Mouse (Mus musculus): ENCODE measurements at regions not wholly inside any gene's neighbourhood (a gene's known extent, or its start where the extent isn't known, plus 50 kb on each side); places are given as distances from the start of the nearest gene placed in this dataset.
A peak's percentile ranks its signal among the peaks of the same experiment; 100 is the strongest.

GRCm38 (mm10) chr4:53218291-53218640 lies 58.6 kb upstream of the Abca1 start:
- Histone ChIP-seq H3K36me3 (no peaks in the 10 kb centered on the region), H3K4me2 (peak overlapping the region; percentile 78), H3K4me1 (replicated peaks) (peaks cover 35% of the 10 kb centered on the region), H3K27me3 (no peaks in the 10 kb centered on the region), H3K9me3 (no peaks in the 10 kb centered on the region), H3K9ac (replicated peaks) (0 out of 2 replicates have a peak overlapping the region, but pooled peaks have one; percentile 64), H3K4me3 (replicated peaks) (peak overlapping the region; percentile 54), H3K27ac (peak overlapping the region; percentile 91)
- peak; percentile 3; the same call in 1 of the 2 replicates for ATAC-seq (ENCODE audit: insufficient number of reproducible peaks, insufficient read depth, low FRiP score, low TSS enrichment, low read depth)
- WGBS: 38% methylated on average over 5 of the region's 5 CpGs

GRCm38 (mm10) chr4:53217608-53218290 lies 58.1 kb upstream of the Abca1 start:
- Histone ChIP-seq H3K9ac (replicated peaks) (peak overlapping the region; percentile 64), H3K4me2 (peak overlapping the region; percentile 78), H3K4me1 (replicated peaks) (peaks cover 35% of the 10 kb centered on the region), H3K4me3 (replicated peaks) (peak overlapping the region; percentile 54), H3K36me3 (no peaks in the 10 kb centered on the region), H3K27me3 (no peaks in the 10 kb centered on the region), H3K27ac (peak overlapping the region; percentile 91), H3K9me3 (no peaks in the 10 kb centered on the region)
- WGBS: under 1% methylated on average over 38 of the region's 38 CpGs
- peak; percentile 90 for ATAC-seq (ENCODE audit: insufficient number of reproducible peaks, insufficient read depth, low FRiP score, low TSS enrichment, low read depth)

DNA sequence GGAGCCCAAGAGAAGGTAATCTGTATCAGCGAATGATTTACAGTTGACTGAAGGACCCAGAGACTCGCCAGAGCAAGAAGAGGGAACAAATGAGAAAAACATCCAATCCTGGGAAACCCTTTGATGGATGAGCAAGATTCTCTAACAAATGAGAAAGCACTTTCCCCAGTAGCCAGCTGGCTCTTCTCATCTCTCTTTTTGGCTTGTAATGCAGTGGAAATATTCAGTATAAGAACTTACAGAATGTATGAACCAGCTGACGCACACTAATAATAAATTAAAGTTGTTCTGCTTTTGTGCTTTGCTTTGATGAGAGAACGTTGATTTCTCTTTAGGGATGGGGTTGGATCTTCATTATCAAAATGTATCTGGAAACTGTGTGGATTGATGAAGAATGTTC lies 52.8 kb upstream of the Abca1 start:
- no peaks in the 10 kb centered on the region for H3K9me3 ChIP-seq
- WGBS: 67% methylated on average over 4 of the region's 4 CpGs

GRCm38 (mm10) chr4:53210685-53211084 lies 51.0 kb upstream of the Abca1 start:
- Histone ChIP-seq H3K27ac (no peak overlapping the region), H3K27me3 (no peaks in the 10 kb centered on the region), H3K9ac (replicated peaks) (no peak overlapping the region), H3K36me3 (no peaks in the 10 kb centered on the region), H3K9me3 (no peaks in the 10 kb centered on the region), H3K4me2 (no peak overlapping the region), H3K4me1 (replicated peaks) (no peaks in the 10 kb centered on the region), H3K4me3 (replicated peaks) (no peak overlapping the region)
- WGBS: 85% methylated on average over 3 of the region's 3 CpGs
- ATAC-seq (ENCODE audit: insufficient number of reproducible peaks, insufficient read depth, low FRiP score, low TSS enrichment, low read depth): no peak

More for the DNA sequence above, 52.8 kb upstream of the Abca1 start:
- Histone ChIP-seq H3K36me3 (no peaks in the 10 kb centered on the region), H3K27me3 (no peaks in the 10 kb centered on the region), H3K27ac (no peak overlapping the region), H3K9ac (replicated peaks) (no peak overlapping the region), H3K4me2 (no peak overlapping the region), H3K4me3 (replicated peaks) (no peak overlapping the region), H3K4me1 (replicated peaks) (0 out of 2 replicates have a peak, but pooled peaks cover 5% of the 10 kb centered on the region)
- ATAC-seq (ENCODE audit: insufficient number of reproducible peaks, insufficient read depth, low FRiP score, low TSS enrichment, low read depth): no peak
